Mouse (Mus musculus): ENCODE measurements around the gene Tmem63c. TPM values are rescaled to one million over a fixed set of nuclear protein-coding genes. Genes with fewer than 3 reads are reported as not detected.

Gene Tmem63c
- polyA plus RNA-seq, 1 experiment from 2014 or later = 0.25 TPM

GRCm38 (mm10) chr12:87040166-87040565, 19.0 kb downstream of the Tmem63c start:
- H3K27ac ChIP-seq (replicated peaks) = no peak overlapping the region
- H3K36me3 ChIP-seq (replicated peaks) = no peaks in the 10 kb centered on the region
- H3K9me3 ChIP-seq = no peaks in the 10 kb centered on the region
- no peaks in the 10 kb centered on the region for H3K27me3 ChIP-seq (replicated peaks; ENCODE audit: low read depth, poor library complexity, severe bottlenecking)
- 67% methylated on average over 4 of the region's 4 CpGs for WGBS
- peaks cover 8% of the 10 kb centered on the region; the same call in 1 of the 2 replicates for H3K4me1 ChIP-seq
- DNase-seq (ENCODE audit: low spot score) = peak; percentile 20
- H3K4me3 ChIP-seq = no peak overlapping the region

GRCm38 (mm10) chr12:87040857-87041256, 19.7 kb downstream of the Tmem63c start:
- Histone ChIP-seq H3K4me1 (peaks cover 8% of the 10 kb centered on the region; the same call in 1 of the 2 replicates), H3K27ac (replicated peaks) (no peak overlapping the region), H3K27me3 (replicated peaks; ENCODE audit: low read depth, poor library complexity, severe bottlenecking) (no peaks in the 10 kb centered on the region), H3K4me3 (no peak overlapping the region), H3K36me3 (replicated peaks) (no peaks in the 10 kb centered on the region), H3K9me3 (no peaks in the 10 kb centered on the region)
- 79% methylated on average over 7 of the region's 7 CpGs for WGBS
- no peak for DNase-seq (ENCODE audit: low spot score)

GRCm38 (mm10) chr12:87042456-87042855, 21.3 kb downstream of the Tmem63c start:
- H3K27me3 ChIP-seq (replicated peaks; ENCODE audit: low read depth, poor library complexity, severe bottlenecking) = no peaks in the 10 kb centered on the region
- H3K4me3 ChIP-seq = no peak overlapping the region
- no peak overlapping the region for H3K27ac ChIP-seq (replicated peaks)
- DNase-seq (ENCODE audit: low spot score) = no peak
- 83% methylated on average over 2 of the region's 2 CpGs for WGBS
- H3K36me3 ChIP-seq (replicated peaks) = no peaks in the 10 kb centered on the region
- no peaks in the 10 kb centered on the region for H3K9me3 ChIP-seq
- H3K4me1 ChIP-seq = peaks cover 8% of the 10 kb centered on the region; the same call in 1 of the 2 replicates

GRCm38 (mm10) chr12:87043221-87043620, 22.1 kb downstream of the Tmem63c start:
- WGBS = 71% methylated on average over 7 of the region's 7 CpGs

GRCm38 (mm10) chr12:87044711-87045110, 23.6 kb downstream of the Tmem63c start:
- Histone ChIP-seq H3K36me3 (replicated peaks) (no peaks in the 10 kb centered on the region), H3K9me3 (no peaks in the 10 kb centered on the region), H3K27me3 (replicated peaks; ENCODE audit: low read depth, poor library complexity, severe bottlenecking) (no peaks in the 10 kb centered on the region), H3K4me1 (peaks cover 8% of the 10 kb centered on the region; the same call in 1 of the 2 replicates), H3K4me3 (no peak overlapping the region), H3K27ac (replicated peaks) (no peak overlapping the region)
- 30% methylated on average over 5 of the region's 5 CpGs for WGBS
- peak; percentile 15 for DNase-seq (ENCODE audit: low spot score)

More at GRCm38 (mm10) chr12:87043221-87043620, 22.1 kb downstream of the Tmem63c start:
- no peak overlapping the region for H3K4me3 ChIP-seq
- DNase-seq (ENCODE audit: low spot score) = no peak
- no peak overlapping the region for H3K27ac ChIP-seq (replicated peaks)
- peaks cover 8% of the 10 kb centered on the region; the same call in 1 of the 2 replicates for H3K4me1 ChIP-seq
- H3K36me3 ChIP-seq (replicated peaks) = no peaks in the 10 kb centered on the region
- no peaks in the 10 kb centered on the region for H3K27me3 ChIP-seq (replicated peaks; ENCODE audit: low read depth, poor library complexity, severe bottlenecking)
- H3K9me3 ChIP-seq = no peaks in the 10 kb centered on the region

GRCm38 (mm10) chr12:87047536-87047935, 26.4 kb downstream of the Tmem63c start:
- Histone ChIP-seq H3K36me3 (replicated peaks) (no peaks in the 10 kb centered on the region), H3K27me3 (replicated peaks; ENCODE audit: low read depth, poor library complexity, severe bottlenecking) (no peaks in the 10 kb centered on the region), H3K4me1 (peaks cover 8% of the 10 kb centered on the region; the same call in 1 of the 2 replicates), H3K4me3 (no peak overlapping the region), H3K9me3 (no peaks in the 10 kb centered on the region), H3K27ac (replicated peaks) (no peak overlapping the region)
- 57% methylated on average over 3 of the region's 3 CpGs for WGBS
- no peak for DNase-seq (ENCODE audit: low spot score)

GRCm38 (mm10) chr12:87052661-87053321, 31.7 kb downstream of the Tmem63c start:
- no peaks in the 10 kb centered on the region for H3K4me1 ChIP-seq
- H3K27ac ChIP-seq (replicated peaks) = no peak overlapping the region
- no peaks in the 10 kb centered on the region for H3K36me3 ChIP-seq (replicated peaks)
- H3K9me3 ChIP-seq = no peaks in the 10 kb centered on the region
- peaks cover 7% of the 10 kb centered on the region; the same call in 1 of the 2 replicates for H3K27me3 ChIP-seq (replicated peaks; ENCODE audit: low read depth, poor library complexity, severe bottlenecking)
- 23% methylated on average over 16 of the region's 16 CpGs for WGBS
- H3K4me3 ChIP-seq = no peak overlapping the region
- peak; percentile 80 for DNase-seq (ENCODE audit: low spot score)

- Histone ChIP-seq H3K4me1 (no peaks in the 10 kb centered on the region), H3K36me3 (replicated peaks) (no peaks in the 10 kb centered on the region), H3K27me3 (replicated peaks; ENCODE audit: low read depth, poor library complexity, severe bottlenecking) (peaks cover 7% of the 10 kb centered on the region; the same call in 1 of the 2 replicates), H3K4me3 (no peak overlapping the region), H3K27ac (replicated peaks) (no peak overlapping the region), H3K9me3 (no peaks in the 10 kb centered on the region)
- WGBS = 81% methylated on average over 7 of the region's 7 CpGs
- no peak for DNase-seq (ENCODE audit: low spot score)
Measured at GRCm38 (mm10) chr12:87054873-87055272, 33.7 kb downstream of the Tmem63c start.

- WGBS = 68% methylated on average over 17 of the region's 17 CpGs
- Histone ChIP-seq H3K9me3 (no peaks in the 10 kb centered on the region), H3K4me1 (no peaks in the 10 kb centered on the region), H3K27ac (replicated peaks) (no peak overlapping the region), H3K4me3 (no peak overlapping the region), H3K36me3 (replicated peaks) (no peaks in the 10 kb centered on the region), H3K27me3 (replicated peaks; ENCODE audit: low read depth, poor library complexity, severe bottlenecking) (peaks cover 7% of the 10 kb centered on the region; the same call in 1 of the 2 replicates)
- no peak for DNase-seq (ENCODE audit: low spot score)
Measured at GRCm38 (mm10) chr12:87057066-87057465, 35.9 kb downstream of the Tmem63c start.

- Histone ChIP-seq H3K4me1 (0 out of 2 replicates have a peak, but pooled peaks cover 3% of the 10 kb centered on the region), H3K4me3 (no peak overlapping the region), H3K27me3 (replicated peaks; ENCODE audit: low read depth, poor library complexity, severe bottlenecking) (no peaks in the 10 kb centered on the region), H3K36me3 (replicated peaks) (no peaks in the 10 kb centered on the region), H3K9me3 (no peaks in the 10 kb centered on the region), H3K27ac (replicated peaks) (no peak overlapping the region)
- no peak for DNase-seq (ENCODE audit: low spot score)
- 90% methylated on average over 11 of the region's 11 CpGs for WGBS
Measured at GRCm38 (mm10) chr12:87065446-87065845, 44.3 kb downstream of the Tmem63c start.

GRCm38 (mm10) chr12:87066429-87066828, 45.3 kb downstream of the Tmem63c start:
- Histone ChIP-seq H3K4me3 (no peak overlapping the region), H3K4me1 (0 out of 2 replicates have a peak, but pooled peaks cover 3% of the 10 kb centered on the region), H3K36me3 (replicated peaks) (no peaks in the 10 kb centered on the region), H3K27me3 (replicated peaks; ENCODE audit: low read depth, poor library complexity, severe bottlenecking) (no peaks in the 10 kb centered on the region), H3K9me3 (no peaks in the 10 kb centered on the region), H3K27ac (replicated peaks) (no peak overlapping the region)
- DNase-seq (ENCODE audit: low spot score) = no peak
- WGBS = 94% methylated on average over 5 of the region's 5 CpGs

GRCm38 (mm10) chr12:87070520-87070919, 49.4 kb downstream of the Tmem63c start:
- Histone ChIP-seq H3K9me3 (no peaks in the 10 kb centered on the region), H3K27ac (replicated peaks) (no peak overlapping the region), H3K4me1 (no peaks in the 10 kb centered on the region), H3K27me3 (replicated peaks; ENCODE audit: low read depth, poor library complexity, severe bottlenecking) (no peaks in the 10 kb centered on the region), H3K4me3 (no peak overlapping the region), H3K36me3 (replicated peaks) (no peaks in the 10 kb centered on the region)
- no peak for DNase-seq (ENCODE audit: low spot score)
- WGBS = 75% methylated on average over 5 of the region's 5 CpGs

GRCm38 (mm10) chr12:87076610-87077009, 55.5 kb downstream of the Tmem63c start:
- 87% methylated on average over 2 of the region's 2 CpGs for WGBS
- Histone ChIP-seq H3K4me3 (no peak overlapping the region), H3K27me3 (replicated peaks; ENCODE audit: low read depth, poor library complexity, severe bottlenecking) (no peaks in the 10 kb centered on the region), H3K36me3 (replicated peaks) (no peaks in the 10 kb centered on the region), H3K27ac (replicated peaks) (no peak overlapping the region), H3K9me3 (no peaks in the 10 kb centered on the region), H3K4me1 (no peaks in the 10 kb centered on the region)
- no peak for DNase-seq (ENCODE audit: low spot score)

Data from embryonic facial prominence, embryonic 10.5 days (tissue).